Comparison of ENCODE assay signal across 19 mouse cellular contexts in the genomic region with DNA sequence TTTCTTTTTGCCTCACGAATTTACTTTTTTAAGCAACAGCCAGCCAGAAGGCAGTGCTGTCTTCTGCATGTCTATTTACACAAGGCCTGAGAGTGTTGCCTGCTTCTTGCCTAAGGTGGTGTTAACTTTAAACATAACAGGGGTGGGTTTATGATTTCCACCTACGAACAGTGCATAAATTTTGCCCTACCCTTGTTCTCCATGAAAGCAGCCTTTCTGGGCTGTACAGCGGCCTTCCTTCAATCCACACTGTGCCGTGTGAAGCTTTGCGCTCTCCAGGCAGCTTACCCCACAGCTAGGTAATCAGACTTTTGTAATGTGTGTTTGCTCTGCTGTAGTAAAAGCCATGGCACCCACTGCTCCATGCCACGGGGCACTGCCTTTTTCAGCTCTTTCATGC.
A peak's percentile ranks its signal among the peaks of the same experiment; 100 is the strongest.
DNase-seq lines count a peak whose midpoint lies in the region; ATAC-seq and TF ChIP-seq lines count a peak whose summit lies in the region.
"Had no signal": no experiment of that assay in that cellular context is flagged by ENCODE, and none has a peak within 500 bp of the region (broad histone marks: within the 10 kb centered on the region; RNA-seq: fewer than 3 reads in every experiment).

No protein-coding gene starts in this region.

- no peaks in the 10 kb centered on the region for H3K27me3 ChIP-seq in intestine, embryonic 15.5 days (replicated peaks)
- no peaks in the 10 kb centered on the region for H3K27me3 ChIP-seq in intestine, postnatal 0 days (replicated peaks; ENCODE audit: control insufficient read depth, insufficient read depth, low read length)
- no peaks in the 10 kb centered on the region for H3K27me3 ChIP-seq in midbrain, embryonic 15.5 days (replicated peaks)
- H3K27me3 ChIP-seq: embryonic facial prominence, embryonic 13.5 days; kidney, embryonic 15.5 days; liver, embryonic 12.5 days; lung, embryonic 15.5 days; neural tube, embryonic 15.5 days had no signal

- no peaks in the 10 kb centered on the region for H3K9me3 ChIP-seq in intestine, embryonic 15.5 days
- H3K9me3 ChIP-seq in intestine, postnatal 0 days (ENCODE audit: control insufficient read depth): no peaks in the 10 kb centered on the region
- H3K9me3 ChIP-seq in midbrain, embryonic 15.5 days: no peaks in the 10 kb centered on the region
- H3K9me3 ChIP-seq: embryonic facial prominence, embryonic 13.5 days; kidney, embryonic 15.5 days; liver, embryonic 12.5 days; lung, embryonic 15.5 days; neural tube, embryonic 15.5 days had no signal

- no peak overlapping the region for H3K27ac ChIP-seq in intestine, embryonic 15.5 days
- no peak overlapping the region for H3K27ac ChIP-seq in intestine, postnatal 0 days (ENCODE audit: low read depth, low read length)
- no peak overlapping the region for H3K27ac ChIP-seq in midbrain, embryonic 15.5 days
- H3K27ac ChIP-seq: embryonic facial prominence, embryonic 13.5 days; heart, adult 2 months; kidney, embryonic 15.5 days; liver, embryonic 12.5 days; lung, embryonic 15.5 days; neural tube, embryonic 15.5 days had no signal

- H3K36me3 ChIP-seq in intestine, embryonic 15.5 days: no peaks in the 10 kb centered on the region
- H3K36me3 ChIP-seq in intestine, postnatal 0 days (ENCODE audit: control insufficient read depth, insufficient read depth): no peaks in the 10 kb centered on the region
- no peaks in the 10 kb centered on the region for H3K36me3 ChIP-seq in midbrain, embryonic 15.5 days (replicated peaks)
- H3K36me3 ChIP-seq: kidney, embryonic 15.5 days; liver, embryonic 12.5 days; lung, embryonic 15.5 days; neural tube, embryonic 15.5 days had no signal

- TF ChIP-seq CTCF in intestine, postnatal 0 days (IDR thresholded peaks at IDR 0.05; ENCODE audit: low read depth): no peak

- H3K4me3 ChIP-seq in intestine, embryonic 15.5 days (replicated peaks): no peak overlapping the region
- no peak overlapping the region for H3K4me3 ChIP-seq in intestine, postnatal 0 days (ENCODE audit: low read depth, low read length)
- no peak overlapping the region for H3K4me3 ChIP-seq in midbrain, embryonic 15.5 days
- H3K4me3 ChIP-seq: embryonic facial prominence, embryonic 13.5 days; heart, adult 2 months; kidney, embryonic 15.5 days; liver, embryonic 12.5 days; lung, embryonic 15.5 days; neural tube, embryonic 15.5 days had no signal

- H3K4me2 ChIP-seq in intestine, embryonic 15.5 days (replicated peaks): no peak overlapping the region
- no peak overlapping the region for H3K4me2 ChIP-seq in intestine, postnatal 0 days (replicated peaks; ENCODE audit: low read depth)
- no peak overlapping the region for H3K4me2 ChIP-seq in midbrain, embryonic 15.5 days
- H3K4me2 ChIP-seq: embryonic facial prominence, embryonic 13.5 days; kidney, embryonic 15.5 days; liver, embryonic 12.5 days; lung, embryonic 15.5 days; neural tube, embryonic 15.5 days had no signal

- H3K9ac ChIP-seq in intestine, embryonic 15.5 days: no peak overlapping the region
- H3K9ac ChIP-seq in intestine, postnatal 0 days (ENCODE audit: low read depth, low read length): no peak overlapping the region
- no peak overlapping the region for H3K9ac ChIP-seq in midbrain, embryonic 15.5 days
- H3K9ac ChIP-seq: embryonic facial prominence, embryonic 13.5 days; kidney, embryonic 15.5 days; liver, embryonic 12.5 days; lung, embryonic 15.5 days; neural tube, embryonic 15.5 days had no signal

- DNase-seq in right cerebral cortex, postnatal 25 days: peak; percentile 38
- no peak for DNase-seq in right cerebral cortex, adult 18-20 months
- no peak for DNase-seq in cerebellum, postnatal 36 days
- DNase-seq: adrenal gland, adult 2 months; cerebellum, postnatal 10 days; gastrocnemius, postnatal 14 days; heart, adult 2 months; heart, postnatal 4 days; lung, postnatal 4 days; right cerebral cortex, postnatal 14 days had no signal

- H3K4me1 ChIP-seq in intestine, embryonic 15.5 days (replicated peaks): no peaks in the 10 kb centered on the region
- no peaks in the 10 kb centered on the region for H3K4me1 ChIP-seq in intestine, postnatal 0 days (replicated peaks; ENCODE audit: control insufficient read depth, insufficient read depth, low read length)
- peaks cover 9% of the 10 kb centered on the region for H3K4me1 ChIP-seq in midbrain, embryonic 15.5 days
- H3K4me1 ChIP-seq: embryonic facial prominence, embryonic 13.5 days; liver, embryonic 12.5 days; lung, embryonic 15.5 days had no signal

- WGBS in intestine, embryonic 15.5 days: 40% methylated on average over 6 of the region's 6 CpGs
- 43% methylated on average over 6 of the region's 6 CpGs for WGBS in intestine, postnatal 0 days
- WGBS in midbrain, embryonic 15.5 days: 52% methylated on average over 6 of the region's 6 CpGs

- peak; percentile 36 for ATAC-seq in intestine, embryonic 15.5 days
- no peak; the same call in 1 of the 2 replicates for ATAC-seq in intestine, postnatal 0 days
- peak; percentile 51; the same call in 1 of the 2 replicates for ATAC-seq in midbrain, embryonic 15.5 days (replicated peaks)
- no peak for ATAC-seq in erythroblast, adult 5-6 weeks (replicated peaks; ENCODE audit: low FRiP score, poor library complexity, severe bottlenecking)
- ATAC-seq: liver, embryonic 12.5 days had no signal

Comparison
In these comparisons a context has a peak if more than half of its experiments do, and no peak if none do; other contexts are left out.
1. ATAC-seq: peak in intestine, embryonic 15.5 days (single experiment) and midbrain, embryonic 15.5 days (single experiment); none in intestine, postnatal 0 days (single experiment) and erythroblast, adult 5-6 weeks (single experiment).